Mouse (Mus musculus) liver, adult (tissue): Measurements from ENCODE around the gene Serpinf1.

Experiments
- GATA4 ChIP-seq: IDR thresholded peaks from 2 replicates; pipeline ENCODE4 v1.6.1; 2014; ENCODE audit warnings: mild to moderate bottlenecking, low read length; ENCODE audit not compliant: insufficient replicate concordance

The Serpinf1 gene

GRCm38 (mm10) chr11:75422013-75422792, at the start of gene Serpinf1:
Serpinf1 (minus strand) TSS chr11:75422701.
- no peak for TF ChIP-seq GATA4

GRCm38 (mm10) chr11:75470675-75471074, 48.2 kb upstream of the Serpinf1 start:
- TF ChIP-seq GATA4, result no peak

GRCm38 (mm10) chr11:75469261-75469660, 46.8 kb upstream of the Serpinf1 start:
- no peak for TF ChIP-seq GATA4

- TF ChIP-seq GATA4, result no peak
Observed at GRCm38 (mm10) chr11:75468410-75468809, 45.9 kb upstream of the Serpinf1 start.

GRCm38 (mm10) chr11:75467512-75468215, 45.2 kb upstream of the Serpinf1 start:
- peak; percentile 94; the same call in 1 of the 2 replicates for TF ChIP-seq GATA4

- TF ChIP-seq GATA4, result no peak
Observed at GRCm38 (mm10) chr11:75466731-75467505, 44.4 kb upstream of the Serpinf1 start.

GRCm38 (mm10) chr11:75465051-75465450, 42.5 kb upstream of the Serpinf1 start:
- no peak for TF ChIP-seq GATA4

- TF ChIP-seq GATA4, result no peak
Observed at GRCm38 (mm10) chr11:75464417-75464816, 41.9 kb upstream of the Serpinf1 start.

- no peak for TF ChIP-seq GATA4
Observed at GRCm38 (mm10) chr11:75463624-75464023, 41.1 kb upstream of the Serpinf1 start.

GRCm38 (mm10) chr11:75462865-75463336, 40.4 kb upstream of the Serpinf1 start:
- TF ChIP-seq GATA4, result no peak

GRCm38 (mm10) chr11:75462253-75462783, 39.8 kb upstream of the Serpinf1 start:
- TF ChIP-seq GATA4, result no peak

- TF ChIP-seq GATA4, result no peak
Observed at GRCm38 (mm10) chr11:75461743-75462252, 39.3 kb upstream of the Serpinf1 start.

GRCm38 (mm10) chr11:75460844-75461742, 38.6 kb upstream of the Serpinf1 start, which contains the start of gene Tlcd2:
Tlcd2 (plus strand) TSS chr11:75461715.
- TF ChIP-seq GATA4, result no peak
